Mouse (Mus musculus) embryonic stem cell, embryonic (primary cell): Measurements from ENCODE around the gene Sod1.

Source experiments
- CTCF ChIA-PET, 4 experiments: fragments of 300-600 bp in 2 of 4; fragments of 350-600 bp in 2 of 4; sonication (Branson Sonifier 250); formaldehyde crosslinking; loops; one replicate each; lab custom pipeline; 2022; ENCODE audit warnings: inconsistent platforms in 2 of 4; lab: Charles Lee
- POLR2A ChIA-PET, 4 experiments: fragments of 300-600 bp in 2 of 4; fragments of 350-600 bp in 2 of 4; sonication (Branson Sonifier 250); formaldehyde crosslinking; loops; one replicate each; lab custom pipeline; 2022; ENCODE audit warnings: antibody characterized with exemption in 4 of 4, inconsistent platforms in 1 of 4; lab: Charles Lee

Gene Sod1

GRCm38 (mm10) chr16:90220026-90220891 lies at the start of gene Sod1:
Sod1 (plus strand) TSS chr16:90220754.
- ChIA-PET POLR2A (interaction anchor here (0.5 to 2.3 kb wide), 292 partner anchors 8 to 1419 kb away, joined by 3 to 119 read pairs (median 4); partner anchors contain the start of genes Hunk (in 3 of the 4), Tiam1 (in 3 of the 4), Scaf4 (in 2 of the 4) and Cfap298 (in 1 of the 4)), CTCF (interaction anchor here in 3 of 4 experiments (0.6 to 1.1 kb wide), 4 partner anchors 10 to 135 kb away, joined by 3 to 9 read pairs (median 5); no protein-coding TSS in a partner anchor)

GRCm38 (mm10) chr16:90171416-90171815 lies 49.1 kb upstream of the Sod1 start:
- ChIA-PET POLR2A (interaction anchor here in 2 of 4 experiments (0.8 to 2.8 kb wide), 8 partner anchors 14 to 50 kb away, joined by 4 to 11 read pairs (median 6); partner anchors contain the start of gene Sod1 (in 2 of the 2)), CTCF (interaction anchor here in 3 of 4 experiments (0.6 to 6.8 kb wide), 6 partner anchors 8 to 988 kb away, joined by 3 to 41 read pairs (median 8); no protein-coding TSS in a partner anchor)

DNA sequence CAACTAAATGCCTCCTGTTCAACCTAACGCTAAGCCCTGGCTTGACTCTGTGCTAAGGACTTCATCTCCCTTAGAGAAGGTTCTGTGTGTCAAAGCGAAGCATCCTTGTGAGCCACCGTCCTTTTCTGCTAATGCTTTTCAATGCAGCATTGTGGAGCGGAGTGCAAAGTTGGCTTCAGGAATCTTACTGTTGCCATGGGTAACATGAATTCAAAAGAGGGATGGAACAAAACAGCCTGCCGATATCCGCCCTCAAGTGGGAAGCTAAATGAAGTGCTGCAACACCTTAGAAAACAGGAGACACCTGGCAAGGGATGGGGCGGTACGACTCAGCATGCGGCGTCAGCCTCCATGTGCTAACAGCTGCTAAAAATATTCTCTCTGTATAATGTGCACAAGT lies 44.1 kb upstream of the Sod1 start:
- POLR2A ChIA-PET, result interaction anchor here in 2 of 4 experiments (0.5 to 1.3 kb wide), 3 partner anchors 19 to 552 kb away, joined by 3 to 5 read pairs (median 3); no protein-coding TSS in a partner anchor
- CTCF ChIA-PET, result interaction anchor here in 3 of 4 experiments (0.5 to 1.4 kb wide), 4 partner anchors 9 to 723 kb away, joined by 3 to 6 read pairs (median 5); no protein-coding TSS in a partner anchor

GRCm38 (mm10) chr16:90177425-90177824 lies 43.1 kb upstream of the Sod1 start:
- POLR2A ChIA-PET, result no interaction called here
- CTCF ChIA-PET, result interaction anchor here in 2 of 4 experiments (0.5 to 1.4 kb wide), 4 partner anchors 9 to 237 kb away, joined by 3 to 6 read pairs (median 4); no protein-coding TSS in a partner anchor

DNA sequence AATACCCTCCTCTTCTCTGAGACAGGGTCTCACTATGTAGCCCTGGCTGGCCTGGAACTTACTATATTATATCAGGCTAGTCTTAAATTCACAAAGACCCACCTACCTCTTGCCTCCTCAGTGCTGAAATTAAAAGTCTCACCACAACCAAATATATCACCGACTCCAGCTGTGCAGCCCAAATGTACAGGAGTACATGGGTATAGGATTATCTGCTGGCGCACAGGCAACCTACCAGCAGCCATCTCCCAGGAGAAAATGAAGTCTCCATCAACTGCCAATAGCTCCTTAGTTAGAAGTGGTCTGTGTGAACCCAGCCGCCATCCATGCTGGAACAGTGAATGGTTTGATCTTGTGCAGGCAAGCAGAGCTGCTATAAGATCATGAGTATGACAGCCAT lies 42.1 kb upstream of the Sod1 start:
- ChIA-PET POLR2A (interaction anchor here in 2 of 4 experiments (0.6 to 1.1 kb wide), 5 partner anchors 8 to 240 kb away, joined by 3 to 11 read pairs (median 4); no protein-coding TSS in a partner anchor), CTCF (interaction anchor here in 3 of 4 experiments (0.6 to 2.5 kb wide), 4 partner anchors 8 to 326 kb away, joined by 3 to 7 read pairs (median 4); no protein-coding TSS in a partner anchor)

DNA sequence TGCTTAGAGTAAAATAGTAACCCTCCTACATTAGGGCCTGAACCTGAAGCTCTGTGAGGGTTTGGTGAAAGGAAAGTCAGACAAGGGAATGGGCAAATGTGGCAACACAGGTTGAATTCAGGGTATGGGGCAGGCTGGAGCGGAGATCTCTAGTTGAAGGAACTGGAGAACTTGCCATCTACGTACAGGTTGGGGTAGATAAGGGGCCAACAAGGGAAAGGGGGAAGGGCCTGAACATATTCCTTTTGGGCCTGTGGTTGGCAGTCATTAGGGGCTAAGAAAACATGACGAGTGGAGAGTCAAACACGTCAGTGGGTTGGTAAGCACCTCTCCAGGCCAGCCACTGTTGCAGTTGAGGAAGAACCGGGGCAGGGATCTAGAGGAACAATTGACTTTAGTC lies 40.7 kb upstream of the Sod1 start:
- ChIA-PET CTCF (interaction anchor here in 1 of 4 experiments (0.5 to 2.5 kb wide), 2 partner anchors 10 to 271 kb away, joined by 4 to 7 read pairs; no protein-coding TSS in a partner anchor), POLR2A (interaction anchor here in 3 of 4 experiments (0.6 to 3.0 kb wide), 6 partner anchors 12 to 159 kb away, joined by 3 to 13 read pairs (median 4); partner anchors contain the start of gene Sod1 (in 2 of the 3))

DNA sequence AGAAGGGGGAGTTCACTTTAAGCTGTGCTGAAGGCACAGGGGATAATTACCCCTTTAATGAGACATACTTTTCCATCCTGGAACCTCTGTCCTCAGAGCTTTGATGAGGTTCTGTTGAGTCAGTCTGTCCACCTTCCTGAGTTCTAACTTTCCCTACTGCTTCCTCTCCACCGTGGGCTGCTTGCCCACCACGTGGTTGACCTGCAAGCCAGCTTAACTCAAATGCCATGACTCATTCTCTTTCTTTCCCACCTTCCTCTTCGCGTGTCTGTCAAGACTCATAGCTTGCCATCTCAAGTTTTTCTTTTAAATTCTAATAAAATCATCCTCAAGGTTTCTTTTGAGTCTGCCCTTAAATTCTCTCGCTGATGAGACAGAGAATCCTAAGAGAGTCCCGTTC lies 39.6 kb upstream of the Sod1 start:
- ChIA-PET CTCF (interaction anchor here in 1 of 4 experiments (0.6 kb wide), 1 partner anchor 40 kb away, joined by 3 read pairs; no protein-coding TSS in a partner anchor), POLR2A (interaction anchor here in 2 of 4 experiments (1.6 to 3.0 kb wide), 3 partner anchors 15 to 39 kb away, joined by 4 to 13 read pairs (median 9); partner anchors contain the start of gene Sod1 (in 2 of the 2))

DNA sequence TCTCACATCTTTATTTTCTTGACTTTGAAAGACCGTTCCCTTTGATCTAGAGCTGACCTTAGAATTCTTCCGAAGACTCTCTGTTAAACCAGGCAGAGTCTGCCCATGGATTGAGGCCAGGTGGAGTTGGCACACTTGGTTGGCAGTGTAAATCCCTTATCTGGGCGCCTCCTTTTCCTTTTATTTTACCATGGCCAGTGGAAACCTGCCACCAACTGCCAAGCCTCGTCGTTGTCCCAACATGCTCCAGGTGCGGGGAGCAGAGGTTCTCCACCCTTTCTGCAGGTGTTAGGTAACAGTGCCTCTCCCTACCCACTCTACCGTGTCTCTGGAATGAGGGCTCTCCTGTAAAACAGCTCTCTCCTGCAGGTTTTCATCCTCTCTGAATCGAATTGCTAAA lies 38.9 kb upstream of the Sod1 start:
- CTCF ChIA-PET, result interaction anchor here in 1 of 4 experiments (0.8 kb wide), 1 partner anchor 14 kb away, joined by 4 read pairs; no protein-coding TSS in a partner anchor
- POLR2A ChIA-PET, result interaction anchor here in 2 of 4 experiments (1.1 to 3.0 kb wide), 4 partner anchors 9 to 39 kb away, joined by 3 to 13 read pairs (median 6); partner anchors contain the start of gene Sod1 (in 2 of the 2)

- POLR2A ChIA-PET, result interaction anchor here in 2 of 4 experiments (0.6 to 5.6 kb wide), 8 partner anchors 12 to 40 kb away, joined by 3 to 39 read pairs (median 4); partner anchors contain the start of genes Sod1 (in 2 of the 2) and Tiam1 (in 1 of the 2)
- CTCF ChIA-PET, result interaction anchor here (0.7 to 4.5 kb wide), 9 partner anchors 11 to 410 kb away, joined by 3 to 47 read pairs (median 4); partner anchors contain the start of gene Tiam1 (in 1 of the 4)
Measured at GRCm38 (mm10) chr16:90184135-90184534, 36.4 kb upstream of the Sod1 start.

GRCm38 (mm10) chr16:90185928-90186588 lies 34.5 kb upstream of the Sod1 start:
- CTCF ChIA-PET, result interaction anchor here (0.6 to 4.5 kb wide), 80 partner anchors 9 to 424 kb away, joined by 3 to 47 read pairs (median 3); partner anchors contain the start of genes Tiam1 (in 2 of the 4) and Sod1 (in 1 of the 4)
- POLR2A ChIA-PET, result interaction anchor here in 3 of 4 experiments (0.7 to 5.6 kb wide), 22 partner anchors 9 to 412 kb away, joined by 3 to 39 read pairs (median 4); partner anchors contain the start of genes Sod1 (in 3 of the 3) and Tiam1 (in 2 of the 3)

GRCm38 (mm10) chr16:90187453-90187852 lies 33.1 kb upstream of the Sod1 start:
- CTCF ChIA-PET, result interaction anchor here (0.5 to 4.5 kb wide), 18 partner anchors 10 to 413 kb away, joined by 3 to 47 read pairs (median 4); no protein-coding TSS in a partner anchor

GRCm38 (mm10) chr16:90191289-90191688 lies 29.3 kb upstream of the Sod1 start:
- POLR2A ChIA-PET, result interaction anchor here in 3 of 4 experiments (1.0 to 2.3 kb wide), 7 partner anchors 17 to 214 kb away, joined by 3 to 12 read pairs (median 5); partner anchors contain the start of gene Sod1 (in 3 of the 3)
- CTCF ChIA-PET, result interaction anchor here in 1 of 4 experiments (0.7 to 1.3 kb wide), 2 partner anchors 24 to 102 kb away, joined by 3 to 4 read pairs; no protein-coding TSS in a partner anchor

More at GRCm38 (mm10) chr16:90187453-90187852, 33.1 kb upstream of the Sod1 start:
- POLR2A ChIA-PET, result interaction anchor here in 3 of 4 experiments (0.6 to 5.6 kb wide), 11 partner anchors 8 to 413 kb away, joined by 3 to 39 read pairs (median 3); partner anchors contain the start of gene Sod1 (in 3 of the 3)

DNA sequence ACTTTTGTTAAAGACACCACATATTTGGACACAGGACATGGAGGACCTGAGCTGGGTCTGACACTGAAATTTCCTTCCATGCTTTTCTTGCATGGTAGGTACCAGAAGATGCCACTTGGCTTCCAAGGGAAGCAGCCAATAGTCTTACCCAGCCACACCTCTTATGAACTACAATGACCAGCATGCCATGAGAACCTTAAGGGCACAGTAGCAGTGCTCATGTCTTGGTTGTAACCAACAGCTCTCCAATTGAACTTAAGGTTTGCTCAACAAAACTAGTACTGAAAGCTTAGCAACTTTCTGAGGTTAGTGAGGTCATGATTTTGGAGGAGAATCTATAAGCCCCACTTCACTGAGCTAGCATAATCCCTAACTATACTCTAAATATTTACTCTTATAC lies 26.8 kb upstream of the Sod1 start:
- POLR2A ChIA-PET, result no interaction called here

DNA sequence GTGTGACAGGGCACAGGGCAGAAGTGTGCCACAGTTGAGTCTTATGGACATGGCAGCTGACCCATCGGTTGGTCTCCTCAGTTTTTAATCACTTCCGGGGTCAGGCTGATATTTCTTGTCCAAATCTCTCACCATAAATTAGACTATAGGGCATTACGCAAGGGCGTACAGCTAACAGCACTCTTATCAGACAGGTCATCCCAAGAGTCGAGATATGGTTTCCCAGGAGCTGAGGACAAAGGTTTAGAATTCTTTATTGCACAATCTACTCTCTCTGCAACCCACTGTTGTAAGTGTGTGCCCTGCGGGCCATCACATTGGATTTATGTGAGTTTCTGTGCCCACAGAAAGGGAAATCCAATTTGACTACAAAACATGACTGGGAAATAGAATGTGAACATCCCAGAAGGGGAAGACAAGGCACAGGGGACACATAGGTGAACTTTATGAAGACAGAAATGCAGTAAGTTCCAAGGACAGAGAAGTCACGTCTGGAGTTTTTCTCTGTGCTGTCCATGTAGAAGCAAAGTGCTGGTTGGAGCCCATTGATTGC lies 23.8 kb upstream of the Sod1 start:
- CTCF ChIA-PET, result interaction anchor here in 1 of 4 experiments (0.6 kb wide), 1 partner anchor 9 kb away, joined by 3 read pairs; no protein-coding TSS in a partner anchor
- POLR2A ChIA-PET, result interaction anchor here in 2 of 4 experiments (0.6 to 6.5 kb wide), 8 partner anchors 12 to 1207 kb away, joined by 3 to 38 read pairs (median 4); partner anchors contain the start of gene Sod1 (in 2 of the 2)

More for the DNA sequence above, 26.8 kb upstream of the Sod1 start:
- CTCF ChIA-PET, result no interaction called here

DNA sequence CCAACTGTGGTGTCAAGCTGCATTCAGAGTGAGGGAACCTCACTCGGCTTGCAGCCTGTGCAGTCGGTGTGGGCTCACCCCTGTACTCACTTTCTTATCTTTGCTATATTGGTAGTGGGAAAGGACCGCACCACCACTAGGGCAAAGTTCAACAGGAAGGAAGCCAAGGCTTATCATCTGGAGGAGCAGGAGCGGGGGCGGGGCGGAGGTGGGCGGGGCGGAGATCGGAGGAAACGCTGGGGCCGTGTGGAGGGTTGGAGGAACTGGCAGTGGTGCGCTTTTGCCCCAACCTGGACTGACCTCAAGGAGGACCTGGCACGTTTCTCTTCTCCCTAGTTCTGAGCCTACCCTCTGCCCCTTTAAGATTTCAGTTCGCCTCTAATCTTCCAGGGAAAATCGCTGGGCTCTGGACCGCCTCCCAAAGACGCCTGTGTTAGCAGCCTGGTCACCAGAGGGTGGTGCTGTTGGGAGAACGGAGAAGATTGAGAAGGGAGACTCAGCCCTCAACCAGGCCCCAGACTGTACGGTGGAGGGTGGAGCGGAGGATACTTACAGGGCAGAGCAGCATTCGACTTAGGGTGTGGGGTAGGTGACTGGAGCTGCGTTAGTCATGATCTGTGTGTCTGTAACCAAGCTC lies 23.1 kb upstream of the Sod1 start:
- POLR2A ChIA-PET, result interaction anchor here in 3 of 4 experiments (0.6 to 6.5 kb wide), 15 partner anchors 11 to 1208 kb away, joined by 3 to 38 read pairs (median 4); partner anchors contain the start of gene Sod1 (in 3 of the 3)
- CTCF ChIA-PET, result interaction anchor here in 3 of 4 experiments (0.6 to 1.1 kb wide), 5 partner anchors 10 to 347 kb away, joined by 3 to 4 read pairs (median 3); no protein-coding TSS in a partner anchor
